Mouse (Mus musculus) right cerebral cortex, postnatal 10 days (tissue): Measurements from ENCODE around the gene Jup.

ENCODE experiments used
- DNase-seq, 2 experiments: peaks; one replicate each; pipeline ENCODE4 v3.0.0; 2021; ENCODE audit warnings: low spot score in 2 of 2

The Jup gene

DNA sequence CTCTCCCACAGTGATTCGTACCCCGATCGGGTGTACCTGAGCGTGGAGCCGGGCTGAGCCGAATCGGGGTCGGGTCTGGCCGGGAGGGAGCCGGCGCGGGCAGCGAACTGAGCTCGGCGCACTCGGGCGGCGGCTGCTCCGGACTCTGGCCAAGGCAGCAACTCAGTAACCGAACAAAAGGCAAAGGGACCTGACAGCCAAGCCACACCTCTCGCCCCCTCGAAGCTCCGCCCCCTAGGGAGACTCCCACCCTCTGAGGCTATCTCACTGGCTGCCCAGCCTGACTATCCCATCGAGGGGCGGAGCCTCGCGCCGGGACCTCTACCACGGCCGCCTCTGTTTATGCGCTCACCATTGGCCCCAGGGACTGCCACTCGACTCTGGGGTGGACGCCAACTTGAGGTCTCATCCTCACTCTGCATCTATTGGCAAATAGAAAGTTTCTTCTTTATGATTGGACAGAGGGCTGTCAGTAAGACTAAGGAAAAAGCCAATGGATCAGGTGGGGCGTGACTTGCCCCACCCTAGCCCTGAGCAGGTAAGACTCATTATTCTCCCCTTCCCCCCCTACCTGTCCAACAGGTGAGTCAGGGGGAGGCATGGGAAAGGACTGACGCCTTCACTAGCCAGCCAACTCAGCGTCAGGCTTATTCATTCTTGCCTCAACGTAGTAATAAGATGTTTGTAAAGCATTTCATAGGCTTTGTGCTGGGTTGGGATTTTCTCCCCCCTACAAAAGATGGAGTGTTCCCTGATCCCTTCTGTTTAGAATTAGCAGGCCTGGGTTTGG, at the start of gene Jup:
Jup (minus strand) TSS at position 164 of the 790 bp plus-strand sequence.
- peak; percentile 100 for DNase-seq

DNA sequence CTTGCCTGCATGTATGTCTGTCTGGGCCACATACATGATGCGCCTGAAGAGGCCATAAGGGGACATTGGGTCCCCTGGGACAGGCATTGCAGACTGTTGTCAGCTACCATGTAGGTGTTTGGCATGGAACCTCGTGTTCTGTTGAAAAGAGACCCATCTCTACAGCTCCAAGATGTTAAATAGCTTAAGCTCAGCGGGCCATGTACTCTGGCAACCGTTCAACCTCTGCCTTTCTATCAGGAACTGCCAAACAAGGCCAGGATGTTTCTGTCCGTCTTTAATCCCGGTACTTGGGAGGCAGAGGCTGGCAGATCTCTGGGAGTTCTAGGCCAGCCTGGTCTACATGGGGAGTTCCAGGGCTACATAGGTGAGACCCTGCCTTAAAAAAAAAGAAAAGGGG, 45.1 kb upstream of the Jup start:
- DNase-seq, result no peak

DNA sequence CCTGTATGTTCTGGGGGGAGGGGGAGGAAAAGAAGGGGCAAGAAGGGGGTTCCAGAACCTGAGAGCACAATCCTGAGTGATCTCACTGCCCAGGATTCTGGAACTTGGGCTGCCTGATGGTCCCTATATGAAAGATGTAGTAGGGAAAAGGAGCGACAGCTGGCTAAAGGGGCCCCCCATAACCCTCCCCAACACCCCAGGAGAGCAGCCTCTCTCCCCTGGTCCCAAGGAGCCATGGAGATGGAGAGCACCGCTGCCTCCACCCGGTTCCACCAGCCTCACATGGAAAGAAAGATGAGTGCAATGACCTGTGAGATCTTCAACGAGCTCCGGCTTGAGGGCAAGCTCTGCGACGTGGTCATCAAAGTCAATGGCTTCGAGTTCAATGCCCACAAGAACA, 44.2 kb upstream of the Jup start, which contains the start of the genes Nt5c3b and Klhl10:
Nt5c3b (minus strand) TSS at position 12 of the 400 bp plus-strand sequence.
Klhl10 (plus strand) TSS at position 121 of the 400 bp plus-strand sequence.
- no peak for DNase-seq

DNA sequence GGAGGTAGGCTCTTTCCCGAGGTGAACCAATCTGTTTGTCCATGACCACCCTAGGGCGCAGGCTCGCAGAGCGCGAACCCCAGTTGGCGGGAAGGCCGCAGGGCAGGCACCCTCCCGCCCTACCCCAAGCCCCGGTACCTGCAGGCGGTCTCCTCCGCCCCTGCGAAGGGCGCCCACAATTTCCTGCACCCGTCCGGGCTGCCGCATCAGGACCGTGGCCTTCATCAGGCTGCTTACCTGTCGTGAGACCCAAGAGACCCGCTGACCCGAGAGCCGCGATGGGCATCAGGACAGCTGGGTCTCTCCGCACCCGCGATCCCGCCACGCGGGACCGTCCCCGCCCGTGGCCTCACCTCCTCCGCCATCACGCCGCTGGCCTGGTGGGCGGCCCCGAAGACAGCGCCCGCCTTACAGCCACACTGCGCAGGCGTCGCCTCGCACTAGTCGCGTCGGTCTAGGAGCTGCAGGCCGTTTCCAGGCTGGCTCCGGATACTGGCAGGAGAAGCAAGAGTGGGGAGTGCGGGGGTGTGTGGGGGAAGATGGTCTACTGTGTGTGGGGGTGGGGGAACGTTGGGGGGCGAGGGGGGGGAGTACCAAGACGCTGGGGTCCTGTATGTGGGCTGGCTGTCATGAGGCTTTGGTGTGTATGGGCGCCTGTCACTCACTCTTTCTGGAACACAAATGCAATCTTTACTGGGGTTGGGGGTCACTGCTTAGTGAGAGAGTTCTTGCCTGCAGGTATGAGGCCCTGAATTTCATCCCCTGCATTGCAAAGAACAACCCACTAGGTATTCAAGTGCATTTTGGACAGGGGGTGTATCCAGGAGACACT, 43.3 kb upstream of the Jup start:
- DNase-seq, result peak; percentile 91

DNA sequence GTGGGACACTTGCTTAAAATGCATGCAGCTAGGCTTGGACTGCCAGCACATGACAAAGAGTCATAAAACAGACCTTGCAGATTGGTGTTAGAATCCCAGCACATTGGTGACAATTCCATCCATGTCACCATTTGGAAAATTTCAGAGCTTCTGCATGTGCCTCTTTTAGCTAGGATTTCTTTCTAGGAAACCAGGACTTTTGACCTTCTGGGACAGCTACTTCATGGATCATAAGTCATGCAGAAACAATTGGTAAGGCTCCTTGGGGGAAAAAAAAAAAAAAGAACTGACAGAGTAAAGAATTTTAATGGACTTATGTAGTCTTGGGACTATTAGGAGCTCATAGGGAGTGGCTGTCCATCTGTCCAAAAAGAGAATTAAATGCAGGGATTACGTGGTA, 40.3 kb upstream of the Jup start:
- no peak for DNase-seq

DNA sequence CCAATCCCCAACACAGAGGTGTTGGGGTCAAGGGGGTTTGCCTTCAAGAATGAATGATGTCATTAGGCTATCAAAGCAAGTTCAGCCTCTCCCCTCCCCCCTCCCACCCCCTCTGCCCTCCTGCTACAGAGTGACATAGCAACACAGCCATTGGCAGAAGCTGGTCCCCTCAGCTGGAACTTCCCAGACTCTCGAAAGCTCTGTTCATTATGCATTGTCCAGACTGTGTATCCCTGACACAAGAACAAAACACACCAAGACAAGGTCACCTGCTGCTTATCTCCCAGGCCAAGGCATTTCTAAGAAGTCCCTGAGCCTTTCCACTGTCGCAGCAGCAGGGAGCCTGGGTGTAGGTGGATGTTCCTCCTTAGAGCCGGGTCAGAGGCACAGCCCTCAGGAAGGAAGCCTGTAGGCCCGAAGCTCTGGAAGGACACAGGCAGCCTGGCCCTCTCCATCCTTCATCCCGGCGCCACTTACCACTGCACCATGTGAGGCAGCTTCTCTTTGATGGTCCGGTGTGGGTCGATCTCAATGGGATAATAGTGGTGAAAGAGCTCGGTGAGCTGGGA, 38.2 kb upstream of the Jup start:
- no peak for DNase-seq

DNA sequence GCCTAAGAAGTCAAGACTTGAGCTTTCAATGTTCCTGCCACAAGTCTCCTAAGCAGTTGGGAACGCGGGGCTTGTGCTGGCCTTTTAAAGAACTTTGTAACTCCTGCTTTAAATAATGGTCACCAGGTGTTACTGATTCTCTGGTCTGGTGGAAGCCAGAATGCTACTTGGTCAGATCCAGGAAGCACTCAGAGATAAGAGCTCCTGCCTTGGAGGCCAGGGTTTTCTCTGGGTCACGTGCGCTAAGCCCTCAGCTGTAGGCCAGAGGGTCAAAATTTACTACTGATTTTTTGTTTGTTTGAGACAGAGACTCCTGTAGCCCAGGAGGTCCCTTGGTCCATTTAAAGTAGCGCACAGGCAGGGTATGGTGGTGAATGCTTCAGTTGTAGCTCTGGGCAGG, 34.4 kb upstream of the Jup start:
- DNase-seq, result no peak

DNA sequence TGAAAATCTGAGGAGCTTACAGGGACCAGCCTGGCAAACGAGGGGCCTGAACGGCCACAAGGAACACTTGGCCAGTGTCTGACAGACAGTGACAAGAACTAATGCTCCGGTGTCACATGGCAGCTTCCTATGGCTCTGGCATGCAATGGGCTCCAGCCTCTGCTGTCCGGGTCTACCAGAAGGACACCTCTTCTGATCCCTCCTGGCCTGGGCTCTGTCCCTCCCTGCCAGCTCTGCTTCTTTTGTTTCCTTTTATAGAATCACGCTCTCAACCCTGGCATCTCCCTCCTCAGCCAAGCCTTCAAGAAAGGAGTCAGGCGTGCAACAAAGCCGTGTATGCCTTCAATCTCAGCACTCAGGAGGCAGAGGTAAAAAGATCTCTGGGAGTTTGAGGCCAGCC, 32.5 kb upstream of the Jup start:
- DNase-seq, result no peak

DNA sequence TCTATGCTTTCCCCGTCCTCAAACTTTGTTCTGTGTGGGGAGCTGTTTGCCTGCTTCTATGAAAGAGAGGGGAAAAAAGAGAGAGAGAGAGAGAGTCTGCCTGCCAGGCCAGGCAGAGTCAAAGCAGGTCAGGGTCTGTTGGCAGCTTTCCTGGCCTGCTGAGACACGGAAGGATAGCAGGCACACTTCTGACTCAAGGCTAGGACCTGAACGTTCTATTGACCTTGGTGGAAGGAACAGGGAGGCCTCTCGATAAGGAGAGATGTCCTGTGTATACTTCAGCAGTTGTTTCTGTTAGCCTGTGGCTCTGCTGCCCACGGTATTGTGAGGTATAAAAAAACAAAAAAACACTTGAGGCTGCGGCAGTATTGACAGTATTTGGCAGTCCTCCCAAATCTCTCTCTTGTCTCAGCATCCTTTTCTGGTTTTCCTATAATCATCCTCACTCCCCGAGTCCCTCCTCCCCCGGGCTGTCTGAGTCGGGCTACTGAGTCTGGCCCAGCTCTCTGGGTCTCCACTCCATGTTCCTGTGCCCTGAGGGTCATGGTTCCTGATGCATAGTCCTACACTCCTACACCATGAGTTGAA, 31.1 kb upstream of the Jup start:
- DNase-seq, result peak; percentile 56 to 58

DNA sequence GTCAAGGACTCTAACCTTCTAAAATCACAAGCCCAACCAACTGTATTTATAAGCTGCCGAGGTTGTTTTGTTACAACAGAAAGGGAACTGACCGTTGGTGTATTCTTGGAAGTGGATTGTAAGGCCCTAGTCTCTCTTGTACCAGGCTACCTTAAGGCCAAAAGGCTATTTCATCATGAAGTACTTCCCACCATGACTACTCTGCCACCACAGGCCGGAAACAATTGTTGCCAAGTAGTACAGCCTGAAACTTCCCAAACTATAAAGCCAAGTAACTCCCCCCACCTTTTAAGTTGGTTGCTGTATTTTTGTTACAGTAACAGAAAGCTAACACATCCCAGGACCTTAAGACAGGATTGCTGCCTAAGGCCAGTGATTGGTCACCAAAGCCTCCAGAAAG, 29.3 kb upstream of the Jup start:
- no peak for DNase-seq

DNA sequence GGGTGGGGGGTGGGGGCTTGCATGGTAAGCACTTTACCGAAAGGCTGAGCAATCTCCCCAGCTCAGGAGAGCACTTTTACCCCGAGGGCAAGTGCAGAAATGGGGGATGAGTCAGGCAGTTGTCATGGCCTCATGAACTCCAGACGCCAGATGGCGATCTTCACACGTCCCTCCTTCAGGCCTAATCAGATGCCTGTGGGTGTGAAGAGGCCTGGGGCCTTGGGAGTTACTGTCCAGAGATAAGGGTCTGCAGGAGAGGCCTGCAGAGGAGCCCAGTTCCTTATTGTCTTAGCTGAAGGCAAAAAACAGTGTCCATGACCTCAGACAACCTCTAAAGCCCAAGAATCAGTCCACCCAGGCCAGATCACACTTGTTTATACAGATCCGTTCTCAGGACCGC, 28.3 kb upstream of the Jup start:
- peak; percentile 66 to 74 for DNase-seq

DNA sequence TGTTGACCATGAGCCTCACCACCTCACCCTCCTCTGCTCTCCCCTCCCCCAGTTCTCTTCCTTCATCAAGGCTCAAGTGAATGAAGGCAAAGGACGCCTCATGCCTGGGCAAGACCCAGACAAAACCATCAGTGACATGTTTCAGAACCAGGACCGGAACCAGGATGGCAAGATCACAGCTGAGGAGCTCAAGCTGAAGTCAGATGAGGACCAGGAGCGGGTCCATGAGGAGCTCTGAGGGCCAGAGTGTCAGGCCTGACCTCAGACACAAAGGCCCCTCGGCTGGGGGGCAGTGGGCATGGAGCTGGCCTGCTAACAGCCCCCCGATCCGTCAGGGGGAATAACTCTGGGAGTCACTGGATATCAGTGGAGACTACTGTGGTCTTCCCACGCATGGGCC, 26.3 kb upstream of the Jup start:
- no peak for DNase-seq

DNA sequence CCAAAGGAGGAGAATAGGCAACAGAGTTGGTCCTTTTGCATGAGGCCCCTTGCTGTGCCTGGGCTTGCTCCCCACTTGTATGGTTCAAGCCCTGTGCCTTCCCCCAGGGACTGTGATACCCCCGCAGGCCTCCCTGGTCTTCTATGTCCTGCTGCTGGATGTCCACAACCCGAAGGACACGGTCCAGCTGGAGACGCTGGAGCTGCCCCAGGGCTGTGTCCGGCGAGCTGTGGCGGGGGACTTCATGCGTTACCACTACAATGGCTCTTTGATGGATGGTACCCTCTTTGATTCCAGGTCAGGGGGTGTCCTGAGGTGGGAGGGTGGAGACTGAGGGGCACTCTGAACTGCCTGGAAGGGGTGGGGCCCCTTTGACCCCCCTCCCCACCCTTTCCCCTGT, 24.0 kb upstream of the Jup start:
- no peak for DNase-seq

DNA sequence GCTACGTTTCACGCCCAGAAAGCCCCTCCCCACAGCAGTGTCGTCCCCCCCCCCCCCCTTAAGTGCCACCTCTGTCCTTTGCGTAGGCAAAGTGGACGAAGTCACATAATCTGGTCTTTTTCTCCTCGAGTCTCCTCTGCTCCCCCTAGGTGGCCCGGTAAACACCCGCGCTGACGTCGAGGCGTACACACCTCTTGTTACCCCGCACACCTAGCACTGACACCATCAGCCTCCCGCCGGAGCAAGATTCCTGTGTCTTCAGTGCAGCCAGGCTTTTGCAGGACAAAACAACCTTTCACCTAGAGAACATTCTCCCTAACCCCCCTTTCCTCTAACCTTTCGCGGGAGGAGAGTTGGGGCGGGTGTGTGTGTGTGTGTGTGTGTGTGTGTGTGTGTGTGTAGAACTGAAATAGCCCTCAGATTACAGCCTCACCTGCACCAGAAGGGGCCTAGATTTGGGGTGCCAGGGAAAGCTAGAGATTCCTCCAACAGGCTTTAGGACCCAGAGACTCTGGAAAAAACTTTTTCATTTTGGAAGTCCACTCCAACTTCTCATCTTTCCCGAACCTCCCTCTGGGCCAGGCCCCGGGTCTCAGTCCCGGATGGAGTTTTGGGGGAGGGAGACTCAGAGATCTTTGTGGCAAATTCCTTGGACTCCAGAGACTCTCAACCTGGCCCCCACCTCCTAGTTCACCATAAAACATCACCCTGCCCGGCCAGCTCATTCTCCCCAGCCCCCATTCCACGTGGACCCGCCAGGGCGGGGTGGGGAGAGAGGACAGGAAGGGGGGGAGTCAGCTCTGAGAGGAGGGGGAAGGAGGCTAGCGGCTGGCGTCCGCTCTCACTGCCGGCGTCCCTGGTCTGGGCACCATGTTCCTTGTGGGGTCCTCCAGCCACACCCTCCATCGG, 17.6 kb upstream of the Jup start, which contains the start of gene Fkbp10:
Fkbp10 (plus strand) TSS at position 784 of the 909 bp plus-strand sequence.
- DNase-seq, result no peak

DNA sequence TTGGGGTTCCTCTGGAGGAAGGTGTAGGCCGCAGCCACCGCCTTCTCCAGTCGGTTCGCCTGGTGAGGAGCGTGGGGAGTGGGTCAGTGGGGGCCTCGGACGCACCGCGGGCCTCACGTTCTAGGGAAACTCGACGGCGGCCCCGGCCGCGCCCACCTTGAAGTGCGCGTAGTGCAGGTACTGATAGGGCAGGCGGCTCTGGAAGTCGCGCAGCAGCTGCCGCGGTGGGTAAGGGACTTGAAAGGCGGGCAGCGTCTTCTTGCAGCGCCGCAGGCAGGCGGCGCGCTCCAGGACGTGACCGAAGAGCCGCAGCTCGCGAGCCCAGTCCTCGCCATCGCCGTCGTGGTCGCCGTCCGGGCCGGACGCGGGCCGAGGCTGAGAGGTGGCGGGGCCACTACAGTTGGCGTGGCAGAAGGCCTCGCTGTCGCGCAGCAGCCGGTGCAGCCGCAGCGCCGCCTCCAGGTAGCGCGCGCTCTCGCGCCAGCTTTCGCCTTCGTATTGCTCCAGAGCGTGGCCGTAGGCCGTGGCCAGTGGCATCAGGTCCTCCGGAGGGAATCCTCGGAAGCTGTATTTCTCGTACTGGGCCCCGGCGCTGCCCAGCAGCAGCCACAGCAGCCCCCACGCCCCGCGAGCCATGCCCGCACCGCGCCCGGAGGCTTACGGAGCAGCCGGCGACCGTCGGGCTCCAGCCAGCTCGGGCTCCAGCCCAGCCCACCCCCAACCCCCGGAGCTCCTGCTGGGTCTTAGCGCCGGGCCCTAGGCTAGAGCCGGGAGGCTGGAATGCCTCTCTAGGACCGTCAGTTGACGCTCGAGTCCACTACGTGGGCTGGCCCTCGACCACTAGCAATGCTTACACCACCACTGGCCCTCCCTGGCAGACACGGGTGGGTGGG, 16.7 kb upstream of the Jup start, which contains the start of gene P3h4:
P3h4 (minus strand) TSS at position 816 of the 893 bp plus-strand sequence.
- DNase-seq, result peak; percentile 75 to 79

DNA sequence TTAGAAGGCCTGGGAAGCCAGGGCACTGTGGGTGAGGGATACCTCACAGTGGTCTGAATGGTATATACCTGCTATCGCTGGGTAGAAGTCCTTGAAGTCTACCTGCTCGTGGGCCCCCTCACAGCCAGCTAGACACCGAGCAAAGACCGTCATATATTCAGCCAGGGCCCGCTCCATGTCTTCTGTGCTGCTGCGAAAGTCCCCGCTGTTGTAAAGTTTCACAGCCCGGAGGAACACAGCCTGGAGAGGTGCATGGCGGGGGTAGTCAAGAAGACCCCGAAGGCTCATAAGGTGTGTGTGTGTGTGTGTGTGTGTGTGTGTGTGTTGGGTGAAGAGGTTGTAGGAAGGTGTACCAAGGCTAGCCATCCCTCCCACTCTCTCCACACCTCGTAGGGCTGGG, 16.0 kb upstream of the Jup start:
- DNase-seq, result no peak

DNA sequence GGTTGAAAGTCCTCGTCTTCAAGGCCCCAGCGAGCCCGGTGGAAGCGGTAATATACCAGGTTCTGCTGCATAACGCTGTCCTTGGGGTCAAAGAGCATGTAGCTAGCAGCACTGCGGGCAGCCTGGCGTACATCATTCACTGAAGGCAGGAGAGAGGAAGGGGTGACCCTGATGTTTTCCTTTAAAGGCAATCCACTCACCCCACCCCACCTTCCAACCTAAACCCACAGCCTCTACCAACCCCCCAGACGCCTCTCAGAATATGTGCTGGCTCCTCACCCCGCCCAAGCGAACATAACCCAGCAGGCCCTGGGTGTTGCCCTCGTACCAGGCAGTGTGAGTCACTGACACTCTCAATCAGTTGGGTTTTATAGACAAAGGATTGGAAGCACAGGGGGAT, 14.2 kb upstream of the Jup start:
- no peak for DNase-seq

DNA sequence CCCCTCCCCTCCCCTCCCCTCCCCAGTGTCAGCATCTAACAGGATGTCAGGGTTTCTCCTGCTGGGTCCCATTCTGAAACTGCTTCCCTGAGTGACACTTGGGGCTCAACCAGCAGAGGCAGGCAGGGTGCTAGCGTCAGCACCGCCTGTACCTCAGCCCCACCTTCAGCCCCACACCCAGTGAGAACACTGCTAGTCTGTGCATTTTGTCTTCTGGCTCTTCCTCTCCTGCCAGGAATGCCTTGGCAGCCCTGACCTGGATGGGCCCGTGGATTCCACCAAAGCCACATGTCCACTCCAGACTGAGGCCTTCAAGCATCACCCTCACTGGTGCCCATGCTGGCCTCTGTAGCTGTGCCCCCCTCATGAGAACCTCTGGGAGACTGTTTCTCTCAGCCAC, 12.1 kb upstream of the Jup start:
- DNase-seq, result no peak

DNA sequence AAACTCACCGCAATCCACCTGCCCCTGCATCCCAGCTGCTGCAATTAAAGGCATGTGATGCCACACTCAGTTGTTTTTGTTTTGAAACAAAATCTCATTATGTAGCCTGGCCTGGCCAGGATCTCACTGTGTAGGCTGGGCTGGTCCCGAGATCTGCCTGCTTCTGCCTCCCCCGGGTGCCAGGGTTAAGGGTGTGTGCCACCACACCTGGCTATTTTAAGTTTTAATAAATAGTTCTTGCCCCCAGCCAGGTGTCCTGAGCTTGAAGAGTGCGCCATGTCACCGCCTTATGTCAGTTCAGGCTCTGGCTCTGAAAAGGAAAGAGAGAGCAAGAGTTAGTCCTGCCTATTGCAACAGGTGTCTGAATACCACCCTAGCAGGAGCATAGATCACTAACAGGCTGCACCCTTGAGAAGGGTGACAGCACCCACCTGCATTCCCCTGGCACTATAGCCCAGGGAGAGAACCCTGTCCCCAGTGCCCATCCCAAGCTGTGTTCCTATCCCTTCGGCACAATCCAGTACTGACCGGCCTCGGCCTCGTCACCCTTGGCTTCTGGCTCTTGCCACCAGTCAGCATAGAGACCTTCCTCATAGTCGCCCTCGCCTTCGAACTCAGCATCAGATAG, 11.4 kb upstream of the Jup start:
- DNase-seq, result no peak
